Mouse (Mus musculus): ENCODE results near the gene Acer1. TPM values are rescaled to one million over a fixed set of nuclear protein-coding genes. Genes with fewer than 3 reads are reported as not detected.

Gene Acer1
- polyA plus RNA-seq, 1 experiment from 2014 or later, result not detected

GRCm38 (mm10) chr17:56938751-56939150 lies 43.2 kb downstream of the Acer1 start:
- no peak for ATAC-seq (ENCODE audit: low FRiP score)
- no peak overlapping the region for H3K4me2 ChIP-seq (replicated peaks; ENCODE audit: low read depth, low read length)
- H3K9me3 ChIP-seq (ENCODE audit: control insufficient read depth, low read length), result no peaks in the 10 kb centered on the region
- H3K36me3 ChIP-seq (ENCODE audit: control insufficient read depth, insufficient read depth, low read length), result no peaks in the 10 kb centered on the region
- H3K4me3 ChIP-seq (ENCODE audit: low read depth, low read length), result no peak overlapping the region
- H3K27ac ChIP-seq (ENCODE audit: low read depth, low read length), result no peak overlapping the region
- DNase-seq (ENCODE audit: low spot score), result no peak
- WGBS, result 89% methylated on average over 4 of the region's 4 CpGs
- peaks cover 4% of the 10 kb centered on the region; the same call in 1 of the 2 replicates for H3K4me1 ChIP-seq (replicated peaks; ENCODE audit: control insufficient read depth, insufficient read depth, low read length)
- no peaks in the 10 kb centered on the region for H3K27me3 ChIP-seq (ENCODE audit: control insufficient read depth, insufficient read depth, low read length)
- no peak overlapping the region for H3K9ac ChIP-seq (ENCODE audit: low read depth, low read length)

DNA sequence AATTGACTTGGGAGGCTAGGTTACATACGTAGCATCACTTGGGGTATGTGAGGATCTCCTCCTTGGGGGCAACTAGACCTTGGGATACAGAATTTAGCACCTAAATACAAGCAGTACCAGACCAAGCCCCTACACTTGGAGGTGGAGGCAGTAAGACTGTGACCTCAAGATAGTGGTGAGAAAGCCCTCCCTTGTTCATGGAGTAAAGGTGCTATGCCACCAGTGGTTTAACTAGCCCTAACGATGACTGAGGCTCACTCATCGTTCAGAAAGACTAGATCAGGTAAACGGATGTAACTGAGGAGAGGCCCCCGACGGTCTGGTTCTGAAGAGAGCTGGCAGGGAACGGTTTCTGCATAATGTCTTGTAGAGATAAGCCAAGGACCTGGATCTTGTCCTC lies 45.2 kb downstream of the Acer1 start:
- H3K36me3 ChIP-seq (ENCODE audit: control insufficient read depth, insufficient read depth, low read length), result no peaks in the 10 kb centered on the region
- H3K4me2 ChIP-seq (replicated peaks; ENCODE audit: low read depth, low read length), result no peak overlapping the region
- 93% methylated on average over 7 of the region's 7 CpGs for WGBS
- no peak for DNase-seq (ENCODE audit: low spot score)
- H3K27ac ChIP-seq (ENCODE audit: low read depth, low read length), result no peak overlapping the region
- no peaks in the 10 kb centered on the region for H3K27me3 ChIP-seq (ENCODE audit: control insufficient read depth, insufficient read depth, low read length)
- H3K9ac ChIP-seq (ENCODE audit: low read depth, low read length), result no peak overlapping the region
- peaks cover 5% of the 10 kb centered on the region; the same call in 1 of the 2 replicates for H3K4me1 ChIP-seq (replicated peaks; ENCODE audit: control insufficient read depth, insufficient read depth, low read length)
- no peaks in the 10 kb centered on the region for H3K9me3 ChIP-seq (ENCODE audit: control insufficient read depth, low read length)
- no peak overlapping the region for H3K4me3 ChIP-seq (ENCODE audit: low read depth, low read length)
- no peak for ATAC-seq (ENCODE audit: low FRiP score)

GRCm38 (mm10) chr17:56935363-56936131 lies 46.4 kb downstream of the Acer1 start, which contains the start of gene Mllt1:
Mllt1 (minus strand) TSS chr17:56935415.
- no peaks in the 10 kb centered on the region for H3K9me3 ChIP-seq (ENCODE audit: control insufficient read depth, low read length)
- peak within 1 kb of the TSS; percentile 67 for H3K27ac ChIP-seq (ENCODE audit: low read depth, low read length)
- H3K4me1 ChIP-seq (replicated peaks; ENCODE audit: control insufficient read depth, insufficient read depth, low read length), result peaks cover 5% of the 10 kb centered on the region; the same call in 1 of the 2 replicates
- ATAC-seq (ENCODE audit: low FRiP score) (peak; percentile 99), DNase-seq (ENCODE audit: low spot score) (peak; percentile 100)
- no peaks in the 10 kb centered on the region for H3K27me3 ChIP-seq (ENCODE audit: control insufficient read depth, insufficient read depth, low read length)
- H3K4me3 ChIP-seq (ENCODE audit: low read depth, low read length), result peak within 1 kb of the TSS; percentile 96
- H3K4me2 ChIP-seq (replicated peaks; ENCODE audit: low read depth, low read length), result peak within 1 kb of the TSS; percentile 69
- peak within 1 kb of the TSS; percentile 98 for H3K9ac ChIP-seq (ENCODE audit: low read depth, low read length)
- H3K36me3 ChIP-seq (ENCODE audit: control insufficient read depth, insufficient read depth, low read length), result no peaks in the 10 kb centered on the region
- WGBS, result 3% methylated on average over 42 of the region's 76 CpGs

GRCm38 (mm10) chr17:56934545-56935330 lies 47.2 kb downstream of the Acer1 start:
- Histone ChIP-seq H3K4me2 (replicated peaks; ENCODE audit: low read depth, low read length) (peak overlapping the region; percentile 69), H3K27ac (ENCODE audit: low read depth, low read length) (peak overlapping the region; percentile 67), H3K36me3 (ENCODE audit: control insufficient read depth, insufficient read depth, low read length) (no peaks in the 10 kb centered on the region), H3K9ac (ENCODE audit: low read depth, low read length) (peak overlapping the region; percentile 98), H3K4me3 (ENCODE audit: low read depth, low read length) (peak overlapping the region; percentile 96), H3K9me3 (ENCODE audit: control insufficient read depth, low read length) (no peaks in the 10 kb centered on the region), H3K4me1 (replicated peaks; ENCODE audit: control insufficient read depth, insufficient read depth, low read length) (peaks cover 5% of the 10 kb centered on the region; the same call in 1 of the 2 replicates), H3K27me3 (ENCODE audit: control insufficient read depth, insufficient read depth, low read length) (no peaks in the 10 kb centered on the region)
- DNase-seq (ENCODE audit: low spot score) (peak; percentile 69), ATAC-seq (ENCODE audit: low FRiP score) (peak; percentile 63)
- 2% methylated on average over 23 of the region's 45 CpGs for WGBS

GRCm38 (mm10) chr17:56933395-56933794 lies 48.5 kb downstream of the Acer1 start:
- peaks cover 5% of the 10 kb centered on the region; the same call in 1 of the 2 replicates for H3K4me1 ChIP-seq (replicated peaks; ENCODE audit: control insufficient read depth, insufficient read depth, low read length)
- no peak overlapping the region for H3K9ac ChIP-seq (ENCODE audit: low read depth, low read length)
- no peaks in the 10 kb centered on the region for H3K27me3 ChIP-seq (ENCODE audit: control insufficient read depth, insufficient read depth, low read length)
- DNase-seq (ENCODE audit: low spot score) (no peak), ATAC-seq (ENCODE audit: low FRiP score) (no peak)
- 94% methylated on average over 2 of the region's 2 CpGs for WGBS
- no peak overlapping the region for H3K27ac ChIP-seq (ENCODE audit: low read depth, low read length)
- H3K4me2 ChIP-seq (replicated peaks; ENCODE audit: low read depth, low read length), result peak overlapping the region; percentile 69
- no peak overlapping the region for H3K4me3 ChIP-seq (ENCODE audit: low read depth, low read length)
- no peaks in the 10 kb centered on the region for H3K9me3 ChIP-seq (ENCODE audit: control insufficient read depth, low read length)
- no peaks in the 10 kb centered on the region for H3K36me3 ChIP-seq (ENCODE audit: control insufficient read depth, insufficient read depth, low read length)

- no peaks in the 10 kb centered on the region for H3K27me3 ChIP-seq (ENCODE audit: control insufficient read depth, insufficient read depth, low read length)
- DNase-seq (ENCODE audit: low spot score), result no peak
- no peak overlapping the region for H3K4me2 ChIP-seq (replicated peaks; ENCODE audit: low read depth, low read length)
- H3K4me3 ChIP-seq (ENCODE audit: low read depth, low read length), result no peak overlapping the region
- no peak for ATAC-seq (ENCODE audit: low FRiP score)
- H3K36me3 ChIP-seq (ENCODE audit: control insufficient read depth, insufficient read depth, low read length), result peaks cover 3% of the 10 kb centered on the region; the same call in 1 of the 2 replicates
- H3K4me1 ChIP-seq (replicated peaks; ENCODE audit: control insufficient read depth, insufficient read depth, low read length), result peaks cover 5% of the 10 kb centered on the region; the same call in 1 of the 2 replicates
- no peak overlapping the region for H3K27ac ChIP-seq (ENCODE audit: low read depth, low read length)
- H3K9me3 ChIP-seq (ENCODE audit: control insufficient read depth, low read length), result no peaks in the 10 kb centered on the region
- H3K9ac ChIP-seq (ENCODE audit: low read depth, low read length), result no peak overlapping the region
- WGBS, result 83% methylated on average over 8 of the region's 8 CpGs
Measured at GRCm38 (mm10) chr17:56930026-56930425, 51.9 kb downstream of the Acer1 start.

- H3K27ac ChIP-seq (ENCODE audit: low read depth, low read length), result no peak overlapping the region
- H3K4me2 ChIP-seq (replicated peaks; ENCODE audit: low read depth, low read length), result no peak overlapping the region
- peaks cover 5% of the 10 kb centered on the region; the same call in 1 of the 2 replicates for H3K36me3 ChIP-seq (ENCODE audit: control insufficient read depth, insufficient read depth, low read length)
- DNase-seq (ENCODE audit: low spot score) (no peak), ATAC-seq (ENCODE audit: low FRiP score) (no peak)
- H3K9me3 ChIP-seq (ENCODE audit: control insufficient read depth, low read length), result no peaks in the 10 kb centered on the region
- H3K9ac ChIP-seq (ENCODE audit: low read depth, low read length), result no peak overlapping the region
- no peak overlapping the region for H3K4me3 ChIP-seq (ENCODE audit: low read depth, low read length)
- 86% methylated on average over 1 of the region's 1 CpGs for WGBS
- no peaks in the 10 kb centered on the region for H3K27me3 ChIP-seq (ENCODE audit: control insufficient read depth, insufficient read depth, low read length)
- H3K4me1 ChIP-seq (replicated peaks; ENCODE audit: control insufficient read depth, insufficient read depth, low read length), result peaks cover 5% of the 10 kb centered on the region; the same call in 1 of the 2 replicates
Measured at GRCm38 (mm10) chr17:56929530-56929929, 52.4 kb downstream of the Acer1 start.

- DNase-seq (ENCODE audit: low spot score), result no peak
- Histone ChIP-seq H3K4me2 (replicated peaks; ENCODE audit: low read depth, low read length) (no peak overlapping the region), H3K4me1 (replicated peaks; ENCODE audit: control insufficient read depth, insufficient read depth, low read length) (peaks cover 5% of the 10 kb centered on the region; the same call in 1 of the 2 replicates), H3K9me3 (ENCODE audit: control insufficient read depth, low read length) (no peaks in the 10 kb centered on the region), H3K27me3 (ENCODE audit: control insufficient read depth, insufficient read depth, low read length) (no peaks in the 10 kb centered on the region), H3K9ac (ENCODE audit: low read depth, low read length) (no peak overlapping the region), H3K36me3 (ENCODE audit: control insufficient read depth, insufficient read depth, low read length) (peaks cover 5% of the 10 kb centered on the region; the same call in 1 of the 2 replicates), H3K27ac (ENCODE audit: low read depth, low read length) (no peak overlapping the region), H3K4me3 (ENCODE audit: low read depth, low read length) (no peak overlapping the region)
- ATAC-seq (ENCODE audit: low FRiP score), result no peak
Measured at GRCm38 (mm10) chr17:56929101-56929500, 52.8 kb downstream of the Acer1 start.

Measured in hindbrain, embryonic 11.5 days (tissue).